Mouse (Mus musculus): ENCODE data around the gene Prtn3.

The Prtn3 gene

GRCm38 (mm10) chr10:79912412-79912811, 38.1 kb downstream of the Prtn3 start:
- DNase-seq = peak; percentile 28

DNA sequence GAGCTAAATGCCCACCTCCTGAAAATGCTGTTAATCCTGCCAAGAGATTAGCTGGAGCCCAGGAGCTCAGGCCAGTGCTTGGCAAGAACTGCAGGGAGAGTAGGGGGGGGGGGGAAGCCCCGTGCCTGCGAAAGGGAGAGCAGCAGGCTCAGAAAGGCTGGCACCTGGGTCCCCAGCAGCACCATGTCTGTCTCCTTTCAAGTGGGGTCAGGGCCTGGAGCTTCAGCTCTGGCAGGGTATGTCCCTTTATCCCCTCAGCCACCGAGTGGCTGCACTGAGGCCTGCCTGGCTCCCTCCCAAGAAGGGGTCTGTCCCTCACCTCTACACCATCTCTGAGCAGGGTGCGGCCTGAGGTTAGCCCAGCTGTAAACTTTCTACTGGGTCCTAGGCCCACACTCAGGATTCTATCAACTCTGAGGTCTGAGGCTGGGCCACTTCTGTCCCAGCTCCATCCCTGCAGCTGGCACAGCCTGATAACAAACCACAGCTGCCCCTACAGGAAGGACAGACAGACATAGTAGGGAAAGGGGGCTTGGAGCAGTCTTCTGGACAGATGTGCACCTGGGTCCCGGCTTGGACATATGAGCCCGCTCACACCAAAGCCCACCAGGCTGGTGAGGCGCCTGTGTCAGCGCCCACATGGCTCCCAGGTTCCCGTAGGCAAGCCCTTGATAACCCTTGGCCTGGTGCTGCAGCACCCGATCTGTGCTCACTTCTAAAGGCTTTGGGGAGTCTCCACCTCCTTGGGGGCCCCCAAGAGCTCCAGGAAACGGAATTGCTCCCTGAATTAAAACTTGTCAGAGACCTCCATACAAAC, 40.1 kb downstream of the Prtn3 start:
- no peak for DNase-seq

DNA sequence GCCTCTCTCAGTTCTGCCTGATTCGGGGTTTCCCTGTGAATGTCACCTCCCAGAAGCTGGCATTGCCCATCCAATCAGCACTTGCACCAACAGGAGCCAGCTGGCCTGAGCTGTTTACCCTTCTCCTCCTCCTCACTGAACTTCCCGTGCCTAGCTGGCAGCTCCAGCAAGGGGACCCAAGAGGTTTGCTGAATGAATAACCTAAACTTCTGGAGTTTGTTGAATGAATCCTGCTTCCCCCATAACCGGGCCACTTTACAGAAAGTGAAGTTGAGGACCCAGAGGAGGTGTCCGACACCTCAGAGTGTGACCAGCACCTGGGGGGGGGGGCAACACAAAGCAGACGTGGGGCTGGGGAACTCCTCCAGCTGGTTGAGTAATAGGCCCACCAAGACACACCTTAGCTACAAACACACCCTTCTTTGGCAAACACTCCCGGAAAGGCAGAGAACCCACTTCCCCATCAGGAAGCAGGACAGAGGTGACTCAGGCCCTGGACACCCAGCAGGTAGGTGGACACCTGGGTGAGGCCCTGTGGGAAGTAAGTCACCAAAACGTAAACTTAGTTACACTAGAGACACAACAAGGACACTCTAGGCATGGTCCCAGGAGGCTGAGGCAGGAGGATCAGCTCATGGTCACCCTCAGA, 40.8 kb downstream of the Prtn3 start:
- no peak for DNase-seq

GRCm38 (mm10) chr10:79916081-79916480, 41.8 kb downstream of the Prtn3 start:
- no peak for DNase-seq

GRCm38 (mm10) chr10:79916808-79917531, 42.7 kb downstream of the Prtn3 start, which contains the start of gene Kiss1r:
TSS of gene Kiss1r (plus strand) at chr10:79916971.
- DNase-seq = peak; percentile 82

GRCm38 (mm10) chr10:79917532-79918100, 43.3 kb downstream of the Prtn3 start:
- DNase-seq = no peak

GRCm38 (mm10) chr10:79918231-79919078, 44.2 kb downstream of the Prtn3 start:
- peak; percentile 52 for DNase-seq

DNA sequence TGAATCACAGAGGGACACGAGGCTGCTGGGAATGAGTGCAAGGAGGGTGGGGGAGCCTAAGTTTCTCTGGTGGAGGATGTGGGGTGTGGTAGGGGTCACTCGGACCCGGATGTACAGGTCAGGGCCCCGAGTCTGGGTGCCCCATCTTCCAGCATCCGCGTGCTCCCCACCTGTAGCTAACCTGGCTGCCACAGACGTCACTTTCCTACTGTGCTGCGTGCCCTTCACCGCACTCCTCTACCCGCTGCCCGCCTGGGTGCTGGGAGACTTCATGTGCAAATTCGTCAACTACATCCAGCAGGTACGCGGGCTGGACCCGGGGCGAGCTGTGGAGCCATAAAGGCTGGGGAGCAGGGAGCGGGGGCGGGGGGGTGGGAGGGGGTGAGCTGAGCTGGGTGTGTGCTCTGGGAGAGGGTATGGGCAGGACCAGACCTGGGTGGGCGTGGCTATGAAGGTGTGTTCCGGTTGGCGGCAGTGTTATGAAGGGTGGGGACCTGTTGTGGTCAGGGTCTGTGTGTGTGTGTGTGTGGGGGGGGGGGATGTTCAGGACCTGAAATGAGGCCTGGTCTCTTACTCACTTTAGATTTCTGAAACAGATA, 45.1 kb downstream of the Prtn3 start:
- peak; percentile 31 for DNase-seq

- peak; percentile 34 for DNase-seq
These were observed 46.0 kb downstream of the Prtn3 start for GRCm38 (mm10) chr10:79920056-79920890.

GRCm38 (mm10) chr10:79920958-79921535, 46.8 kb downstream of the Prtn3 start, which contains the start of gene R3hdm4:
TSS of gene R3hdm4 (minus strand) at chr10:79921208.
- peak; percentile 38 for DNase-seq

- peak; percentile 37 for DNase-seq
These were observed 47.3 kb downstream of the Prtn3 start for GRCm38 (mm10) chr10:79921572-79921971.

DNA sequence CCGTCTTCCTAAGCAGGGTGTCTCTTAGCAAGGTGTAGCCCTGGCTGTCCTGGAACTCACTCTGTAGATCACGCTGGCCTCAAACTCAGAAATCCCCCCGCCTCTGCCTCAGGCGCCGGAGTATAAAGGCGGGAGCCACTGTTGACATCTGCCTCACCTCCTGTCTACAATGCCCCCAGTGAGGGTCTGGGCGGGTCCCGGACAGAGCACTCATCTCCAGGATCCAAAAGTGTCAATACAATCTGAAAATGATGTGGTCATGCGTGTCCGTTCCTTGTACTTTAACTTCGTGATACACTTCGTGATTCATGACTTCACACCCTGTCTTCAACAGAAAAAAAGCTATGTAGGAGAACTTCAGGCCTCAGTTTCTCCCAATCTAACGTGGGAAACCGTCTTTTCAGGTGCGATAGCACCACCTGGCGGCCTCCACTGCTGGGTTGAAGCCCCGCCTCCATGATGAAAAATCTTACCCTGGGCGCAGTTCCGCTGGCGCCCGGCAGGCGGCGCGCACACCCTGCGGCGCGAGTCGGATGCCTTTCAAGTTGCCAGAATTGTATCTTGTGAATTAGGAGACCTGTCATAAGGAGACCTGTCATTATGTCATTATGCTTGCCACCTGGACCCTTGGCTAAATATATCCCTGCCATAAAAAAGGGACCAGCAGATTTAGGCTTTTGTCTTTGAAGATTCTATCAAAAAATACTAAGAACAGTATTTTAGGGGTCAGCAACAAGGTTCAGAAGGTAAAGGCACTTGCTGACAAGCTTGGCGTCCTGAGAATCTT, 50.9 kb downstream of the Prtn3 start:
- DNase-seq = peak; percentile 95

DNA sequence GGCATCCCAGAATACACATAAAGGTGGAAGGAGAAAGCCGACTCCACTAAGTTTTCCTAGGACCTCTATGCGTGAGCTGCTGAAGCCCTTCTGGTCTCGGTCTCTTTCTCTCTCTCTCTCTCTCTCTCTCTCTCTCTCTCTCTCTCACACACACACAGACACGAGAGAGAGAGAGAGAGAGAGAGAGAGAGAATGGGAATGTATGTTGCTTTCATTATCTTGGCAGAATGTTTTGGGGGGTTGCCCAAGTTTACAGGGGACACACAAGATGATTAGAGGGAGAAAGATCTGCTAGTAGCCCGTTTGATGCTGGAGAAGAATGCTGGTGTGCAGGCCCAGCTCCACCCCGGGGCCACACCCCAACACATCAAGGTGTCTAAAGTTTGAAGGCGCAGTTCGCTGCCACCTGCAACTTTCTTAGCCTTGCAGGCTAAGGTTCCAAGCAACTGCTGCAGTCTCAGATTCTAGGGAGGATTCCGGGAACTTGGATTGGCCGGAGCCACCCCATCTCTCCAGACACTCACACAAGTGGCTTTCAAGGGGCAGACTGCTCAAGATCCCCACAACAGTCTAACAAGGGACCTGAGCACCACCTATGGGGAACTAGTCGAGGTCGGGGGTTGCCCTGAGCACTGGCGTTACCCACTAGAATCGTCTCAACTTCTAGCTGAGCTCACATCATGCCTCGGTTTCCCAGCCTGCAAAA, 51.7 kb downstream of the Prtn3 start:
- DNase-seq = no peak

- peak; percentile 87 for DNase-seq
These were observed 52.4 kb downstream of the Prtn3 start, which contains the start of gene Arid3a for GRCm38 (mm10) chr10:79926491-79927323. TSS of gene Arid3a (plus strand) at chr10:79927043.

GRCm38 (mm10) chr10:79927324-79928029, 53.2 kb downstream of the Prtn3 start:
- peak; percentile 54 for DNase-seq

DNA sequence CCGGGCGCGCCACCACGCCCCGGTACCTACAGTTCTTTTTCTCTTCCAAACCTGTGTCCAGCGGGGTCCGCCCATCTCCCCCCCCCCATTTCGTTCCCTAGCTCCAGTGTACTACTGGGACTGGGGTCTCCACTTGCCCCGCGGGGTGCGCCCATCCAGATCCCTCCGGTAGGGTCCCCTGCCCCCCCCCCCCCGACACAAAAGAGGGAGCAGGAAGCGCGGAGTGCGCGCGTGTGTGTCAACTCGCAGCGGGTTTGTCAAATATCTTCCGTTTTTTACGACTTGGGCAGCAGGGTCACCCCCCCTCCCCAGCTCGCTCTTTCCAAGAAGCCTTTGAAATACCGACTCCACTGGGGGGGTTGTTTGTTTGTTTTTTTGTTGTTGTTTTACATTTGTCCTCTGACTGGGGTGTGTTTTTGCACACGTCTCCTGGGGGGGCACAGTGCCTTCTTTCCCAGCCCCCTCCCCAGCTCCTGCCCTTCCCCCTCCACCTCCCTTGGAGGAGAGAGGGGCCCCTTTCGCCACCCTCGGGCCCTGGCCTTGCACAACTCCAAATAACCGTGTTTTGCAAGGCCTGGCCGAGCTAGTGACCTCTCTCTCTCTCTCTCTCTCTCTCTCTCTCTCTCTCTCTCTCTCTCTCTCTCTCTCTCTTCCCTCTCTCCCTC, 53.9 kb downstream of the Prtn3 start:
- DNase-seq = peak; percentile 32

Measured in cerebellum, adult 11 months (tissue).